Mouse (Mus musculus): ENCODE measurements around the gene Arl1.

DNA sequence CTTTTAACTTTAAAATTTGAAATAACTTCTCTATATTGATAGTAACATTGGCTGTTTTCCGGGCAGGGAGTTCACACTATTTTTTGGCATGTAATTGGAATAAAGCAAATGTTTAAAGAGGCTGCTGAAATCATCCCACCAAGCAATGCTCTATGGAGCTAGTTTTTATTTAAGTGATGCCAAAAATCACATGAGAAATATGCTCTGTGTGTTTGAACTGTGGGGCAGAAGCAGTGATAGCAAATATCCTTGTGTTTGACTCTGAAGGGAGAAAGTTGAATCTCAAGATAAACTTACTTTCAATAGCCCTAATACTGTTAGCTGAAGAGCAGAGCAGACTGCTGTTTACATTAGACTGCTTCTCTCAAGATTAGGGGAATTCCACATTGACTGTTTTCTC is 11.0 kb upstream of the Arl1 start:
- TF ChIP-seq CTCF (IDR thresholded peaks at IDR 0.05; ENCODE audit: low read depth) (no peak), EP300 (IDR thresholded peaks at IDR 0.05; ENCODE audit: low read depth) (no peak)

All from liver, embryonic 14.5 days (tissue).